Mouse (Mus musculus) embryonic fibroblast, embryonic 13.5 days (primary cell): ENCODE measurements around the gene Slc25a13.

Experiments used
- CTCF ChIP-seq: IDR thresholded peaks from 2 replicates; pipeline ENCODE4 v1.5.1; 2011; ENCODE audit warnings: mild to moderate bottlenecking, control low read depth, low read length, moderate library complexity, borderline replicate concordance; ENCODE audit not compliant: insufficient read depth
- POLR2A ChIP-seq: IDR thresholded peaks from 2 replicates; pipeline ENCODE4 v1.6.1; 2011; ENCODE audit warnings: low read depth, mild to moderate bottlenecking, control low read depth, low read length, moderate library complexity

DNA sequence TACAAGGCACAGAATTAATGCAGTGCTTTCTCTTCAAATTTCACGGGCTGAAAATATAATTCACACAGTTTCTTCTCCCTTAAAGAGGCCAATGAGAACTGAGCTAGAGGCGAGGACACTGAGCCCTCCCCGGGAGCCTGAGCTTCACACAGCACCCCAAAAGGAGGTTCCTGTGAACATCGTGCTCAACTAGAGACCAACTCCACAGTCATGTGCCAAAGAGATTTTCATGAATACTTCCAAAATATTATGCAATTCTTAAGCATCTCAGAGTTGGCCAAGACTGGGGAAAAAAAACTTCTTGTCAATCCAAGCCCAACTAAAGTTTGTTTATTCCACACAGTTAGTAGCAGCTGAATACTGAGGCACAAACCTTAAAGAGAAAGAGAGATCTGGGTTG is 115.4 kb downstream of the Slc25a13 start:
- no peak for TF ChIP-seq POLR2A
- no peak for TF ChIP-seq CTCF
